Mouse (Mus musculus) kidney, embryonic 14.5 days (tissue): ENCODE data around the gene Adm. TPM values are rescaled to one million over a fixed set of nuclear protein-coding genes. Genes with fewer than 3 reads are reported as not detected.

ENCODE experiments used
- ATAC-seq: fragments of 200-750 bp; cut with Nextera tagmentation; 2 replicates; pipeline ENCODE4 v1.8.0; 2017; ENCODE audit warnings: moderate number of reproducible peaks, mild to moderate bottlenecking, moderate TSS enrichment, moderate library complexity; ENCODE audit not compliant: low FRiP score, low TSS enrichment
- H3K27ac ChIP-seq: fragments of 300-500 bp; sonication (generic); 2 replicates; pipeline ENCODE4 v1.5.1; 2014; ENCODE audit warnings: low read depth, mild to moderate bottlenecking, low read length, moderate library complexity, mixed read lengths
- H3K27me3 ChIP-seq: fragments of 300-500 bp; sonication (generic); 2 replicates; pipeline ENCODE4 v1.6.1; 2014; ENCODE audit warnings: mild to moderate bottlenecking, low read length; ENCODE audit not compliant: control insufficient read depth, insufficient read depth
- H3K36me3 ChIP-seq: fragments of 300-500 bp; sonication (generic); 2 replicates; pipeline ENCODE4 v1.6.1; 2014; ENCODE audit warnings: low read length, mixed read lengths; ENCODE audit not compliant: control insufficient read depth, insufficient read depth
- H3K4me1 ChIP-seq: fragments of 300-500 bp; sonication (generic); 2 replicates; pipeline ENCODE4 v1.6.1; 2014; ENCODE audit warnings: low read length, mixed read lengths; ENCODE audit not compliant: control insufficient read depth, insufficient read depth
- H3K4me2 ChIP-seq: fragments of 300-500 bp; sonication (generic); replicated peaks from 2 replicates; pipeline ENCODE4 v1.6.1; 2014; ENCODE audit warnings: low read depth, mild to moderate bottlenecking, low read length
- H3K4me3 ChIP-seq: fragments of 300-500 bp; sonication (generic); 2 replicates; pipeline ENCODE4 v1.5.1; 2014; ENCODE audit warnings: mild to moderate bottlenecking, low read length
- H3K9ac ChIP-seq: fragments of 300-500 bp; sonication (generic); 2 replicates; pipeline ENCODE4 v1.6.1; 2014; ENCODE audit warnings: low read depth, mild to moderate bottlenecking, low read length, moderate library complexity
- H3K9me3 ChIP-seq: fragments of 300-500 bp; sonication (generic); 2 replicates; pipeline ENCODE4 v1.6.1; 2016; ENCODE audit warnings: low read length; ENCODE audit not compliant: control insufficient read depth
- WGBS: fragments of 180-500 bp; shearing (Covaris S2); extraction: QIAGEN DNeasy Blood & Tissue Kit; methylation state at CpG from one replicate; pipeline ENCODE4 v1.1.7; 2014; 5-methylcytosine and 5-hydroxymethylcytosine counted together
- polyA plus RNA-seq: library from polyadenylated mRNA; unstranded; fragments of >200 nt; fragmentation: Nextera tagmentation; extraction: Ambion mirVana; gene quantifications from 2 replicates; pipeline ENCODE4 v1.2.1, GENCODE M21; 2014

The Adm gene
- polyA plus RNA-seq, 1 experiment from 2014 or later: 4.2 TPM

DNA sequence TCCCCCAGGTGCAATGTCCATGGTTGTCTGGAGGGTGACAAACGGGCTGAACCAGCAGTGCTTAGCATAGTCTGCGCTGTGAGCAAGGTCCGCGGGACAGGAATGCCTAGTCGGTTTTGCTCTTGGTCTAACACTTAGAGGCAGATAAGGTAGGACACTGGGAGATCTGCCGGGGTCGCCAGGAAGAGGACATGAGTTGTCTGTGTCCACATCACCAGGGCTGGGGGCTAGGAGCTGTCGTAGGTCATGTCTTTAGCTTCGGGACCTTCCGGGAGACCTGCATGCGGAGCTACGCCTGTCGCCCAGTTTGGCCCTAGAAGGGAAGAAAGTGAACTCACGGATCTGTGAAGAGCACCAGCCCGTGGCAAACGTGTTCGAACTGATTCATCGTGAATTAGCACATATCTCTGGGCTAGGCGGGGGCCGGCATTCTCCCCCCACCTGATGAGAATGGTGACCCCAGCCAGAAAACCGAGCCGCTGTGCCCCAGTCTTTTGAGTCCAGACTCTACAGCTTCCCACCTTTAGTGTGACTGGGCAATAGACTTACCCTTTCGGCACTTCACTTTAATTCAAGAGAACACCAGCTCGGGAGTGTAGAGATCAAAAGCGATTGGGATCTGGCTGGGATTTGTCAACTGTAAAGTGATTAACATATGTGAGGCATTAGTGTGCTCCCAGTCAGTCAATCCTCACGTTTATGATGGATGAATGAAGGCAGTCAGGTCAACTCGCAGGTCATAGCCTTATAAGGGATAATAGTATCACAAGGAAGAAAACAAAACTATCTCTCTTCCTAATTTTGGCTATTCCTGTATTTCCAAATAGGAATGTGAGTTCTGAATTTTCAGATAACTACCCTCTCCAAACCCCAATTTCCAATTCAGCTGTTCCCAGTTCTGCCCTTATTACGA lies 1.0 kb upstream of the Adm start:
- H3K4me1 ChIP-seq: peaks cover 12% of the 10 kb centered on the region
- H3K4me2 ChIP-seq: peak overlapping the region; percentile 83
- H3K27ac ChIP-seq: no peak overlapping the region
- WGBS: 2% methylated on average over 28 of the region's 28 CpGs
- peaks cover 37% of the 10 kb centered on the region for H3K27me3 ChIP-seq
- H3K9me3 ChIP-seq: no peaks in the 10 kb centered on the region
- ATAC-seq: no peak
- peak overlapping the region; percentile 48 for H3K4me3 ChIP-seq
- H3K36me3 ChIP-seq: no peaks in the 10 kb centered on the region
- no peak overlapping the region for H3K9ac ChIP-seq

DNA sequence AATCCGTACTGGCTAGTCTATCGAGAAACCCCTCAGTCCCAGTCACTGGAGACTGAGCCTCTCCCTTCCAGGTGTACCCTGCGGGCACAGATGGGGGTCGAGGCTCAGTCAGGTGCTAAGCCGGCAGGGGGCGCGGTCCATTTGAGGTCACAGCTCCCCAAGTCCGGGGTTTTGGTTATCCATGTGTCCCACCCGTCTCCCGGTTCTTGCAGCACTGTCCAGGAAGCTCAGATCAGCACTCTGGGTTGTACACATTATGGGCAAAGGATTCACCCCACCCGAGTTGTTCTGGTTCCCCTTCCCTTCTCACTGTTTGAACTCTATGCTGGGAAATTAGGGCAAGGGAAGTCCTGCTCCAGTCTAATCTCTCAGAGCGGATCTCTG lies 370 bp upstream of the Adm start:
- no peak for ATAC-seq
- peaks cover 12% of the 10 kb centered on the region for H3K4me1 ChIP-seq
- H3K9ac ChIP-seq: no peak overlapping the region; the same call in 1 of the 2 replicates
- peak overlapping the region; percentile 83 for H3K4me2 ChIP-seq
- peak overlapping the region; percentile 48 for H3K4me3 ChIP-seq
- no peak overlapping the region for H3K27ac ChIP-seq
- H3K9me3 ChIP-seq: no peaks in the 10 kb centered on the region
- H3K27me3 ChIP-seq: peaks cover 37% of the 10 kb centered on the region
- H3K36me3 ChIP-seq: no peaks in the 10 kb centered on the region
- WGBS: under 1% methylated on average over 12 of the region's 12 CpGs

DNA sequence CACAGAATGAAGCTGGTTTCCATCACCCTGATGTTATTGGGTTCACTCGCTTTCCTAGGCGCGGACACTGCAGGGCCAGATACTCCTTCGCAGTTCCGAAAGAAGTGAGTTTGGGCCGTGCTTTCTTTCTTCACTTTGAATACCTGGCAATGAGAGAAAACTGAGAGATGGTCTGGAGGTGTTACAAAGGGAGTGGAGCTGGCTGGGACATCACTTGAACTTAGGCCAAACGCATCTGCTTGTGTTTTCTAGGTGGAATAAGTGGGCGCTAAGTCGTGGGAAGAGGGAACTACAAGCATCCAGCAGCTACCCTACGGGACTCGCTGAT lies 776 bp downstream of the Adm start:
- Histone ChIP-seq H3K27ac (no peak overlapping the region), H3K27me3 (peaks cover 37% of the 10 kb centered on the region), H3K4me2 (peak overlapping the region; percentile 83), H3K36me3 (no peaks in the 10 kb centered on the region), H3K4me3 (peak overlapping the region; percentile 48), H3K4me1 (peaks cover 12% of the 10 kb centered on the region), H3K9ac (peak overlapping the region; percentile 50; the same call in 1 of the 2 replicates), H3K9me3 (no peaks in the 10 kb centered on the region)
- 2% methylated on average over 11 of the region's 11 CpGs for WGBS
- ATAC-seq: no peak

DNA sequence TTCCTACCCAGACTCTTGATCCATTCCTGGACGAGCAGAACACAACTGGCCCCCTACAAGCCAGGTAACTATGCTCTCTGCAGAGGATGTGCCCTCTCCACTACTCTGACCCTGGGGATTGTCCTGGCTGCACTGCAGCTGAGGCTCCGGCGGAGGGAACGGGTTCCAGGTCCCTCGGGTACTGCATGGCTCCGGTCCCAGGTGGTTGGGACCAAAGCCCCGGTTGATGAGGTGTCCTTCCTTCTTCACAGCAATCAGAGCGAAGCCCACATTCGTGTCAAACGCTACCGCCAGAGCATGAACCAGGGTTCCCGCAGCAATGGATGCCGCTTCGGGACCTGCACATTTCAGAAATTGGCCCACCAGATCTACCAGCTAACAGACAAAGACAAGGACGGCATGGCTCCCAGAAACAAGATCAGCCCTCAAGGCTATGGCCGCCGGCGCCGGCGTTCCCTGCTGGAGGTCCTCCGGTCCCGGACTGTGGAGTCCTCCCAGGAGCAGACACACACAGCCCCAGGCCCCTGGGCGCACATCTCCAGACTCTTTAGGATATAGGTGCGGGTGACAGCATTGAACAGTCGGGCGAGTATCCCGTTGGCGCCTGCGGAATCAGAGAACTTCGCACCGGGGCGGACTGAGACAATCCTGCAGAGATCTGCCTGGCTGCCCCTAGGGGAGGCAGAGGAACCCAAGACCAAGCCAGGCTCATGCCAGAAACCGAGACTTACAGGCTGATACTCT lies 1.3 kb downstream of the Adm start:
- H3K9ac ChIP-seq: peak overlapping the region; percentile 50
- H3K4me2 ChIP-seq: peak overlapping the region; percentile 83
- H3K36me3 ChIP-seq: no peaks in the 10 kb centered on the region
- H3K27ac ChIP-seq: no peak overlapping the region
- ATAC-seq: no peak
- peaks cover 12% of the 10 kb centered on the region for H3K4me1 ChIP-seq
- peaks cover 37% of the 10 kb centered on the region for H3K27me3 ChIP-seq
- H3K9me3 ChIP-seq: no peaks in the 10 kb centered on the region
- WGBS: under 1% methylated on average over 33 of the region's 33 CpGs
- H3K4me3 ChIP-seq: peak overlapping the region; percentile 48

DNA sequence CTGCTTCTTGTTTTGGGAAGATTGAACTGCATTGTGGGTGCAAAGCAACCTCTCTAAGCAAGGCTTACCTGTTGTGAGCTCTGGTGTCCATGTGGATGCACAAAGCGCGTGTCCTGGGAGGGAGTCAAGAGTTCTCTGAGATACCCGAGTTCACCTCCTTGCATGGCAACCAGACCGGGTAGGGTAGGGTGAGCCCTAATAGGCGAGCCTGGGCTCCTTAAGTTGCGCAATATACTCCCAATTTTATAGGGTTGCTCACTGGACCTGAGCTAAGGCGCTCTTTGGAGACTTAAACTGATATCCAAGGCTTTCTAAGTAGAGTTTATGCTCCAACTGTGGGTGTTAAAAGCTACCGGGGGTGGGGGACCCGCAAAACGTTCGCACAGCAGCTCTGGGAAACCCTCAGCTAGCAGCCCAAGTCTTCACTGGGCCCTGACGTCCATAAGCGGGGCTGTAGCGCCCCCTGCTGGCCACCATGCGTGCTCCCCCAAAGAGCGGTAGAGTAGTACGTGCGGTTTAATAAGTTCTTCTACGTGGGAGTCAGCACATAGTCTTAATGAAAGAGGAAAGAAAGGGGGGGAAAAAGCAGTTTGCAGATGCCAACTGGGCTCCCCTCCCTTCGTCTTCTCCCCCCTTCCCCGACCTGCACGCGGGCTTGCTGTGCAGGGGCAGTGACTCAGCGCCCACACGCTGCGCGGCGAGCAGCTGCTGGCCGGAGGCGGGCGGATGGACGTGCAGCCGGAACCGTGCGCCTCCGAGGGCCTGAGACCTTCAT lies 2.6 kb downstream of the Adm start:
- peaks cover 37% of the 10 kb centered on the region for H3K27me3 ChIP-seq
- H3K9me3 ChIP-seq: no peaks in the 10 kb centered on the region
- 2% methylated on average over 33 of the region's 36 CpGs for WGBS
- no peaks in the 10 kb centered on the region for H3K36me3 ChIP-seq
- peak overlapping the region; percentile 31 for H3K9ac ChIP-seq
- ATAC-seq: peak; percentile 89
- H3K27ac ChIP-seq: 0 out of 2 replicates have a peak overlapping the region, but pooled peaks have one; percentile 64
- H3K4me1 ChIP-seq: peaks cover 12% of the 10 kb centered on the region
- peak overlapping the region; percentile 48 for H3K4me3 ChIP-seq
- peak overlapping the region; percentile 83 for H3K4me2 ChIP-seq

DNA sequence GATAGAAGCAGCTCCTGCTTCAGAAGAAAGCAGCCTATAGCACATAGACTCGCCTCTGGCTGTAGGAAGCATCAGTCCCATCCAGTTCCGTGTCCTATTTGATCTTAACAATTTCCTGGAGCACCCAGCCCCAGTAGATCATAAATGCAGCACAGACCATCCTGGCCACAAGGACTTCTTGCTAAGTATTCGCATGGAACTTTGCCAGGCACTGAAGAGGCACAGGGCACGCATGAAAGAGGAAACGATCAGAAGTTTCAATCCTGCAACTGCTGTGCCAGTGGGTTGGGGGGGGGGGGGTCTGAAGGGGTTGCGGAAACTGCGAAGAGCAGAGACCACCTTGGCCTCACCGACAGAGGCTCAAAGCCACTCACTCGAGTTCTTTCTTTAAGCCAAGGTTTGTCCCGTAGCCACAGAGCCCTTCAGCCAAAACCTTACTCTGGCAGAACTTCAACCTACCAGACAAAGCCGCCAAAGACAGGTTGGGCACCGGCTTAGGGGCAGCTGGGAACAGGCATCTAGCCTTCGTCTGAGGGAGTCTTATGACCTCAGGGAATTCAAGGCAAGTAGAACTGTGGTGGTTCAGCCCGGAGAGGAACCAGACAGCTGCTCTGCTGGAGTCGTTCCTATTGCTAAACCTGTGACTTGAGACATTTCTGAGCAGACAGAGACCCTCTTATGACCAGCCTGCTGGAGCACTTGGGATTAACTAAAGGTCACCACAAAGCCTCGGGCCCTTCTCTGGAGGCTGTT lies 3.9 kb downstream of the Adm start:
- no peak for ATAC-seq
- Histone ChIP-seq H3K9ac (0 out of 2 replicates have a peak overlapping the region, but pooled peaks have one; percentile 31), H3K4me1 (peaks cover 12% of the 10 kb centered on the region), H3K4me2 (no peak overlapping the region), H3K27ac (no peak overlapping the region), H3K9me3 (no peaks in the 10 kb centered on the region), H3K27me3 (peaks cover 29% of the 10 kb centered on the region), H3K36me3 (no peaks in the 10 kb centered on the region), H3K4me3 (no peak overlapping the region)
- 82% methylated on average over 16 of the region's 16 CpGs for WGBS

DNA sequence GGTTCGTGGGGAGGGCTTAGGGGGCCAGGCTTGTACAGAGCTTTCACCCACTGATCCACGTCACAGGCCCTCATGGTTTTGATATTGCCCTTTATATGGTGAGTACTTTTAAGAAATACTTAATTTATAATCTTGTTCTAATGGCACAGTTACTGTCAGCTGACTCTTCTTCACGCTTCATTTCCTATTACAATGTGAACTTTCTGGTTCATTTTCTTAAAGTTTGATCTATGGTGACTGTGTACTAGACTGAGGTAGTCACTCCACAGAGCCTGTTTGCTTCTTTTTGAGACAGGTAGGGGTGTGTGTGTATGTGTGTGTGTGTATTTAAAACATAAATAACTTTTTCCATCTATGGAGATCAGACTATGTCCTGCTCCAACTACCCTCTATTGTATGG lies 8.5 kb downstream of the Adm start:
- ATAC-seq: no peak
- peaks cover 2% of the 10 kb centered on the region; the same call in 1 of the 2 replicates for H3K27me3 ChIP-seq
- WGBS: 67% methylated on average over 3 of the region's 3 CpGs

DNA sequence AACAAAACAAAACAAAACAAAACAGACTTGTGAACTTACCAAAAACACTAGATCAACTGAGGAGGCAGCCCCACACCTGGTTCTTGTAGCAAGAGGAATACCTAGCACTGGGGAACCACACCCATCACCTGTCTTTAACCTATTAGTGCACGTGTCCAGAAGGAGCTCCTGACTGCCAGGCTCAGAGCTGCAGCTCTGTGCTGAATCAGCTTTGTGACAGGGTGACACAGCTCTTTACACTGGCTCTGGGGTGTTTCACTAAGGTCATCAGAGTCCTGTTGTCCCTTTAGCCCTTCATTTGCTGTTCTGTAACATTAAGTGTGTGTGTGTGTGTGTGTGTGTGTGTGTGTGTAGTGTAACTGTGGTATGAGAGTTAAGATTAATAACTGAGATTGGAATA lies 9.1 kb downstream of the Adm start:
- 55% methylated on average over 1 of the region's 1 CpGs for whole genome bisulfite sequencing
- no peak overlapping the region for H3K4me3 ChIP-seq
- no peaks in the 10 kb centered on the region for H3K36me3 ChIP-seq
- no peaks in the 10 kb centered on the region for H3K27me3 ChIP-seq
- H3K4me2 ChIP-seq: no peak overlapping the region
- no peak overlapping the region for H3K27ac ChIP-seq
- H3K4me1 ChIP-seq: peaks cover 4% of the 10 kb centered on the region; the same call in 1 of the 2 replicates
- no peaks in the 10 kb centered on the region for H3K9me3 ChIP-seq
- no peak overlapping the region for H3K9ac ChIP-seq
- no peak for ATAC-seq

More for the DNA sequence above, 8.5 kb downstream of the Adm start:
- Histone ChIP-seq H3K4me1 (peaks cover 4% of the 10 kb centered on the region; the same call in 1 of the 2 replicates), H3K4me3 (no peak overlapping the region), H3K9me3 (no peaks in the 10 kb centered on the region), H3K9ac (no peak overlapping the region), H3K36me3 (no peaks in the 10 kb centered on the region), H3K27ac (no peak overlapping the region), H3K4me2 (no peak overlapping the region)
